Mouse (Mus musculus) neural tube, embryonic 12.5 days (tissue): ENCODE measurements around the gene Pcbp2. TPM values are rescaled to one million over a fixed set of nuclear protein-coding genes. Genes with fewer than 3 reads are reported as not detected.
A peak's percentile ranks its signal among the peaks of the same experiment; 100 is the strongest.

Experiments
- ATAC-seq: fragments of 200-750 bp; cut with Nextera tagmentation; 2 replicates; pipeline ENCODE4 v1.8.0; 2017; ENCODE audit warnings: low read depth, mild to moderate bottlenecking, moderate TSS enrichment, moderate library complexity; ENCODE audit not compliant: low FRiP score
- H3K27ac ChIP-seq: fragments of 300-500 bp; sonication (generic); 2 replicates; pipeline ENCODE4 v1.5.1; 2016
- H3K27me3 ChIP-seq: fragments of 300-500 bp; sonication (generic); replicated peaks from 2 replicates; pipeline ENCODE4 v1.6.1; 2016; ENCODE audit warnings: mild to moderate bottlenecking
- H3K36me3 ChIP-seq: fragments of 300-500 bp; sonication (generic); 2 replicates; pipeline ENCODE4 v1.6.1; 2016; ENCODE audit warnings: mild to moderate bottlenecking
- H3K4me1 ChIP-seq: fragments of 300-500 bp; sonication (generic); 2 replicates; pipeline ENCODE4 v1.6.1; 2016
- H3K4me2 ChIP-seq: fragments of 300-500 bp; sonication (generic); replicated peaks from 2 replicates; pipeline ENCODE4 v1.6.1; 2016; ENCODE audit warnings: mild to moderate bottlenecking
- H3K4me3 ChIP-seq: fragments of 300-500 bp; sonication (generic); 2 replicates; pipeline ENCODE4 v1.5.1; 2016
- H3K9ac ChIP-seq: fragments of 300-500 bp; sonication (generic); 2 replicates; pipeline ENCODE4 v1.6.1; 2016; ENCODE audit warnings: mild to moderate bottlenecking
- H3K9me3 ChIP-seq: fragments of 300-500 bp; sonication (generic); 2 replicates; pipeline ENCODE4 v1.6.1; 2016; ENCODE audit warnings: mild to moderate bottlenecking
- WGBS: fragments of 180-500 bp; shearing (Covaris S2); methylation state at CpG from one replicate; pipeline ENCODE4 v1.1.7; 2016; 5-methylcytosine and 5-hydroxymethylcytosine counted together
- polyA plus RNA-seq: library from polyadenylated mRNA; unstranded; fragments of >200 nt; fragmentation: Nextera tagmentation; extraction: Ambion mirVana; gene quantifications from 2 replicates; pipeline ENCODE4 v1.2.1, GENCODE M21; 2016

Gene Pcbp2
- polyA plus RNA-seq, 1 experiment from 2014 or later, result 144 TPM

DNA sequence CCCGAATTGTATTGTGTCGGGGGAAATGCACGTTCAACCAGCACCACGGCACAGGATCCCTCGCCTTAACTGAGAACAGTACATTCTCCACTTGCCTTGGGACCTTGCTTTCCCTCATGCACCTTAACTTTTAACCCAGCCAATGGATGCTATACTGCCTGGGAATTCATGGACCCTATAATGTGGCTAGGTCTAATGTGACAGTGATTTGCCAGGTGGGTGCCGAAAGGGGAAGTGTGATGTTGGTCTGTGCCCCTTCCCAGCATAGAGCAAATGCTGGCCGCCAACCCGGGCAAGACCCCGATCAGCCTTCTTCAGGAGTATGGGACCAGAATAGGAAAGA lies 48.5 kb downstream of the Pcbp2 start:
- peak overlapping the region; percentile 95 for H3K27ac ChIP-seq
- peaks cover 24% of the 10 kb centered on the region for H3K36me3 ChIP-seq
- H3K27me3 ChIP-seq, result no peaks in the 10 kb centered on the region
- no peak for ATAC-seq
- 19% methylated on average over 9 of the region's 9 CpGs for WGBS
- H3K4me2 ChIP-seq, result peak overlapping the region; percentile 85
- H3K9ac ChIP-seq, result peak overlapping the region; percentile 76
- peak overlapping the region; percentile 66 for H3K4me3 ChIP-seq
- H3K4me1 ChIP-seq, result peaks cover 32% of the 10 kb centered on the region
- no peaks in the 10 kb centered on the region for H3K9me3 ChIP-seq

DNA sequence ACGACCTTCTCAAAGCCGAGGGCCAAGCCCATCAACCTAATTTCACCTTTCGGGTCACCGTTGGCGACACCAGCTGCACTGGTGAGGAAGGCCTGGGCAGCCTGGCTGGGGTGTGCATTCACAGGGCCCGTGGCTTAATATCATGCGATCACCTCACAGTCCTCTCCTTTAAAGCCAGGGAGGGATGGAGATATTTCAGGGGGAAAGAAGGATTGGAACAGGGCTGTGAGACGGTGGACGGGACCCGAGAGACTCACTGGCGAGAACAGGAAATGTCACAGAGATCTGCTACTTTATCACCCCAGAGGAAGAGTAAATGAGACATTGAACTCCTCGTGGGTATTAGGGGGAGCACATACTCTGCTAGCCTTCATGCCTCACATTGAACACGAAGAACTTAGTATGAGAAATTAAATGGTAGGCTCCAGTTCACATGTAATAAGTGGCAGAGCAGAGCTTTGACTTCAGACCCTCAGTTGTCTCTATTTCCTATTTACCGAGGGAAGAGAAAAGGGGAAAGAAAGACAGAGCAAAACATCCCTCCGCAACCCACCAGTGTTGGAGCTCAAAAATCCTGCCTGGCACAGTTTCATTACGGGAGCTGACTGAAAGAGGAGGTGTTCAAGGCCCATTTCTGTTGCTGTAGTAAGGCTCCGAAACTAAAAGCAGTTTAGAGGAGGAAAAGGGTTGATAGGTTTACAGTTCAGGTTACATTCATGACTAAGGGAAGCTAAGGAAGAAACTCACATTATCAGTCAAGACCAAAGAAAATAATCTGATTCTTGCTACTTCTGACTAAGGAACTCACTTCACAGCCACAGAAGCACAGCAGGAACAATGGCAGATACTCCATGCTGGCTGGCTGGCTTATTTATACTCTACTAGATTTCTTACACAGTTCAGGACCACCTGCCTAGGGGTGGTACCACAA lies 49.1 kb downstream of the Pcbp2 start:
- 68% methylated on average over 17 of the region's 17 CpGs for WGBS
- H3K27ac ChIP-seq, result no peak overlapping the region
- peaks cover 39% of the 10 kb centered on the region for H3K4me1 ChIP-seq

GRCm38 (mm10) chr15:102520416-102520815 lies 50.1 kb downstream of the Pcbp2 start:
- H3K9ac ChIP-seq, result no peak overlapping the region
- no peak overlapping the region for H3K4me3 ChIP-seq
- peaks cover 28% of the 10 kb centered on the region for H3K36me3 ChIP-seq
- 81% methylated on average over 4 of the region's 4 CpGs for WGBS
- H3K4me2 ChIP-seq, result no peak overlapping the region
- ATAC-seq, result no peak
- H3K27me3 ChIP-seq, result no peaks in the 10 kb centered on the region
- no peak overlapping the region for H3K27ac ChIP-seq
- H3K4me1 ChIP-seq, result peaks cover 36% of the 10 kb centered on the region
- H3K9me3 ChIP-seq, result no peaks in the 10 kb centered on the region

More for the DNA sequence above, 49.1 kb downstream of the Pcbp2 start:
- Histone ChIP-seq H3K4me2 (peak overlapping the region; percentile 85), H3K36me3 (peaks cover 28% of the 10 kb centered on the region), H3K9ac (peak overlapping the region; percentile 76), H3K4me3 (peak overlapping the region; percentile 66), H3K9me3 (no peaks in the 10 kb centered on the region), H3K27me3 (no peaks in the 10 kb centered on the region)
- ATAC-seq, result no peak

GRCm38 (mm10) chr15:102521480-102521879 lies 51.1 kb downstream of the Pcbp2 start:
- Histone ChIP-seq H3K9ac (no peak overlapping the region), H3K27ac (no peak overlapping the region), H3K9me3 (no peaks in the 10 kb centered on the region), H3K27me3 (no peaks in the 10 kb centered on the region), H3K4me2 (no peak overlapping the region), H3K4me3 (no peak overlapping the region), H3K36me3 (peaks cover 28% of the 10 kb centered on the region), H3K4me1 (peaks cover 26% of the 10 kb centered on the region)
- no peak for ATAC-seq
- 84% methylated on average over 4 of the region's 4 CpGs for WGBS

GRCm38 (mm10) chr15:102524892-102525485 lies 54.6 kb downstream of the Pcbp2 start, which contains the start of gene Npff:
TSS of gene Npff (minus strand) at chr15:102524942.
- H3K27me3 ChIP-seq, result no peaks in the 10 kb centered on the region
- WGBS, result 7% methylated on average over 3 of the region's 3 CpGs
- H3K9me3 ChIP-seq, result no peaks in the 10 kb centered on the region
- peaks cover 13% of the 10 kb centered on the region; the same call in 1 of the 2 replicates for H3K4me1 ChIP-seq
- H3K4me3 ChIP-seq, result no peak within 1 kb of the TSS
- peaks cover 49% of the 10 kb centered on the region for H3K36me3 ChIP-seq
- ATAC-seq, result no peak
- no peak within 1 kb of the TSS for H3K4me2 ChIP-seq
- H3K9ac ChIP-seq, result no peak within 1 kb of the TSS
- no peak within 1 kb of the TSS for H3K27ac ChIP-seq

DNA sequence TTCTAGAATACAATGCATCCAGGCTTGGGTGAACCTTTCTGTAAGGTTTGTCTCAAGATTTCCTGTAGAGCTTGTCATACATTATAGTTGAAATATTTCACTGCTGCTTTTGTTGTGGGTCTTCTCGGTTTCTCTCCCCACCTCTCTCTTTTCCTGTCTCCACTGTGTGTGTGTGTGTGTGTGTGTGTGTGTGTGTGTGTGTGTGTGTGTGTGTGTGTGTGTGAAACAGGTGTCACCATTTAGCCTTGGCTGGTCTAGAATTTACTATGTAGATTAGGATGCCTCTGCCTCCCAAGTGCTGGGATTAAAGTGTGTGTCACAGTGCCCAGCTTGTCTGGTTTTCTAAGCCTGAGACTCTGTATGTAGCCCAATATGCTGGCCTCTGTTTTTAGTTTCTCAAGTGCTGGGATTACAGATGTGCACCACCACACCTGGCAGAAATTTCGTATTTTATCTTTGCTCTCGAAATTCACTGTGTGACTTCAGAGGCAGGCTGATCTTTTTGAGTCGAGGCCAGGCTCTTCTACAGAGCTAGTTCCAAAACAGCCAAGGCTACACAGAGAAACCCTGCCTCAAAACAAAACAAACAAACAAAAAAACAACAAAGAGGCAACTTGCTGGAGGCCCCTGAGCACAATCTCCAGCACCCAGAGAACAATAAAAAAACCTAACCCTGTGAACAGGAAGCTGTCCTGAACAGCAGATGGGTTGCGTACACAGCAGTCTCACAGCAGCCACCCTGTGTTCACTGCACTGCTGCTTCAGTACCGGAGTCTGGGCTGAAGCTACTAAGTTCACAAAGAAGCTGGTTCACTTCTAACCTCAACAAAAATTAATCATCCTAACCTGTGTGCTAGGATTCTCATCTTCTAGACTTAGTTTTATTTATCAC lies 56.0 kb downstream of the Pcbp2 start:
- ATAC-seq, result no peak
- peaks cover 44% of the 10 kb centered on the region for H3K36me3 ChIP-seq
- H3K4me1 ChIP-seq, result peaks cover 13% of the 10 kb centered on the region; the same call in 1 of the 2 replicates
- no peaks in the 10 kb centered on the region for H3K27me3 ChIP-seq
- H3K4me2 ChIP-seq, result no peak overlapping the region
- H3K27ac ChIP-seq, result no peak overlapping the region
- WGBS, result 86% methylated on average over 6 of the region's 6 CpGs
- no peak overlapping the region for H3K9ac ChIP-seq
- no peak overlapping the region for H3K4me3 ChIP-seq
- no peaks in the 10 kb centered on the region for H3K9me3 ChIP-seq

- WGBS, result 73% methylated on average over 3 of the region's 3 CpGs
- ATAC-seq, result no peak
- peaks cover 37% of the 10 kb centered on the region for H3K36me3 ChIP-seq
Observed at GRCm38 (mm10) chr15:102527936-102528335, 57.6 kb downstream of the Pcbp2 start.

DNA sequence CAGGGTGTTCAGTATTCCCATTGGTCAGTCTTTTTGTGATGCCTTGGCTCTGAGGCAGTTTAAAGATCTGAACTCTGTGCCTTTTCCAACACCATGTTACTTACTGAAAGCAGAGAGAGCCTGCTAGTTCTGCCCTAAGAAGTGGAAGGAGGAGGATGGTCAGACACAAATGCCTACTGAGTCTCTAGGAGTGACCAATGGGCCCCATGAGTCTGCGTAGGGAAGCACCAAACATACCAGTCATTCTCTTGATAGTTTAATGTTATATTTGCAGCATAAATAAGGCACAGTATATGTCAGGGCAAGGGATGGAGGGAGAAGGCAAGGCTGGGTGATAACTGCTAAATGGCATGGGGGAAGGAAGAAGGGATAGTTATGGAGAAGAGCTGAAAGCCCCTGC lies 58.1 kb downstream of the Pcbp2 start:
- Histone ChIP-seq H3K4me1 (peaks cover 13% of the 10 kb centered on the region; the same call in 1 of the 2 replicates), H3K27me3 (no peaks in the 10 kb centered on the region), H3K4me2 (no peak overlapping the region), H3K9ac (no peak overlapping the region), H3K4me3 (no peak overlapping the region), H3K36me3 (peaks cover 42% of the 10 kb centered on the region), H3K9me3 (no peaks in the 10 kb centered on the region), H3K27ac (no peak overlapping the region)
- 97% methylated on average over 1 of the region's 1 CpGs for whole genome bisulfite sequencing
- ATAC-seq, result no peak

More at GRCm38 (mm10) chr15:102527936-102528335, 57.6 kb downstream of the Pcbp2 start:
- H3K9ac ChIP-seq, result no peak overlapping the region
- H3K27me3 ChIP-seq, result no peaks in the 10 kb centered on the region
- H3K9me3 ChIP-seq, result no peaks in the 10 kb centered on the region
- peaks cover 13% of the 10 kb centered on the region; the same call in 1 of the 2 replicates for H3K4me1 ChIP-seq
- no peak overlapping the region for H3K4me3 ChIP-seq
- no peak overlapping the region for H3K27ac ChIP-seq
- H3K4me2 ChIP-seq, result no peak overlapping the region

DNA sequence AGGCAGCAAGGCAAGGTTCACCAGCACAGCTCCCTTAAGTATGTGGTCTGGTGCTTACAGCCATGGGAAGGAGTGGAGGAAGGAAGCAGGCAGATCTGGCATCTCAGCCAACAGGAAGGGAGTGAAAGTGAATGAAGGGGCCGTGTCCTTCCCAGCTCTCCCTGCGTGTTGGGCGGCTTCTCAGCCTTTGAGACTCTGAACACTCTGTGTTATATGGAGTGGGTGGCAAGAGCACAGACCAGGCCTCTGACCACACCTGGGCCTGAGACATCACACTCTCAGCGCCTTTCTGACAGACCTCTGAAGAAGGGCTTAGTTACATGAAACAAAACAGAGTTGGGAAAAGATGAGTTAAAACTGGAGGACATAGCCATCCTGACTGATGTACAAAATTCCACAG lies 60.2 kb downstream of the Pcbp2 start:
- H3K4me2 ChIP-seq, result no peak overlapping the region
- no peak overlapping the region for H3K4me3 ChIP-seq
- no peaks in the 10 kb centered on the region for H3K4me1 ChIP-seq
- H3K27ac ChIP-seq, result no peak overlapping the region
- no peak overlapping the region for H3K9ac ChIP-seq
- H3K9me3 ChIP-seq, result no peaks in the 10 kb centered on the region
- no peaks in the 10 kb centered on the region for H3K27me3 ChIP-seq
- H3K36me3 ChIP-seq, result peaks cover 45% of the 10 kb centered on the region
- 85% methylated on average over 4 of the region's 4 CpGs for WGBS
- no peak for ATAC-seq

DNA sequence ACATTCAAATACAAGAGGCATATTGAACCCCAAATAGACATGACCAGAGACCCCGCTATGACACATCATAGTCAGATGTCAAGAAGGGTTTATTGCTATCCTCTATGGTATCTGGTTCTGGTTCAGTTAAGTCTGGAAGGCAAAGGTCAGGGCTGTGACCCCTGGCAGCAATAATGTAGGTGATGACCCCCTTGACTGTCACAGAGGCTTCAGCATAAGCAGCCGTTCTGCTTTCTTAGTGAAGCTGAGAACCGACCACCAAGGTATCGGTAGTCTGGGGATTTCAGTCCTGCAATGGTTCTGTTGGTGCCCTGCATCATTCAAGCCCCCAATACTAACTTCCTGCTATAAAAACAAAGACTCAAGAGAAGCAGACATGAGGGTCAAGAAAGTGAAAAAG lies 61.2 kb downstream of the Pcbp2 start:
- no peak for ATAC-seq

GRCm38 (mm10) chr15:102532106-102532900 lies 62.0 kb downstream of the Pcbp2 start:
- no peaks in the 10 kb centered on the region for H3K4me1 ChIP-seq
- H3K27me3 ChIP-seq, result no peaks in the 10 kb centered on the region
- no peak overlapping the region for H3K4me3 ChIP-seq
- no peak overlapping the region for H3K4me2 ChIP-seq
- no peak overlapping the region for H3K27ac ChIP-seq
- H3K9ac ChIP-seq, result no peak overlapping the region
- H3K9me3 ChIP-seq, result no peaks in the 10 kb centered on the region
- no peak for ATAC-seq
- 90% methylated on average over 3 of the region's 3 CpGs for WGBS
- peaks cover 53% of the 10 kb centered on the region for H3K36me3 ChIP-seq

More for the DNA sequence above, 61.2 kb downstream of the Pcbp2 start:
- Histone ChIP-seq H3K4me2 (no peak overlapping the region), H3K36me3 (peaks cover 48% of the 10 kb centered on the region), H3K27ac (no peak overlapping the region), H3K4me1 (no peaks in the 10 kb centered on the region), H3K9me3 (no peaks in the 10 kb centered on the region), H3K9ac (no peak overlapping the region), H3K4me3 (no peak overlapping the region), H3K27me3 (no peaks in the 10 kb centered on the region)
- 70% methylated on average over 4 of the region's 4 CpGs for WGBS
